Mouse (Mus musculus): Measurements from ENCODE around the gene Bet1l. TPM values are rescaled to one million over a fixed set of nuclear protein-coding genes. Genes with fewer than 3 reads are reported as not detected.

Bet1l gene
- polyA plus RNA-seq, 1 experiment from 2014 or later = 40.9 TPM

GRCm38 (mm10) chr7:140833341-140833740 lies 24.0 kb downstream of the Bet1l start:
- Histone ChIP-seq H3K9me3 (ENCODE audit: low read depth, low read length) (no peaks in the 10 kb centered on the region), H3K36me3 (ENCODE audit: insufficient read depth) (no peaks in the 10 kb centered on the region), H3K27me3 (ENCODE audit: insufficient read depth, low read length) (no peaks in the 10 kb centered on the region), H3K4me1 (ENCODE audit: insufficient read depth) (no peaks in the 10 kb centered on the region), H3K27ac (ENCODE audit: low read depth) (no peak overlapping the region), H3K4me3 (ENCODE audit: low read depth, low read length) (no peak overlapping the region), H3K4me2 (no peak overlapping the region), H3K9ac (no peak overlapping the region)
- TF ChIP-seq CTCF (IDR thresholded peaks at IDR 0.05; ENCODE audit: low read depth) = no peak
- DNase-seq (no peak), ATAC-seq (ENCODE audit: insufficient read depth) (no peak)
- 76% methylated on average over 4 of the region's 4 CpGs for WGBS

DNA sequence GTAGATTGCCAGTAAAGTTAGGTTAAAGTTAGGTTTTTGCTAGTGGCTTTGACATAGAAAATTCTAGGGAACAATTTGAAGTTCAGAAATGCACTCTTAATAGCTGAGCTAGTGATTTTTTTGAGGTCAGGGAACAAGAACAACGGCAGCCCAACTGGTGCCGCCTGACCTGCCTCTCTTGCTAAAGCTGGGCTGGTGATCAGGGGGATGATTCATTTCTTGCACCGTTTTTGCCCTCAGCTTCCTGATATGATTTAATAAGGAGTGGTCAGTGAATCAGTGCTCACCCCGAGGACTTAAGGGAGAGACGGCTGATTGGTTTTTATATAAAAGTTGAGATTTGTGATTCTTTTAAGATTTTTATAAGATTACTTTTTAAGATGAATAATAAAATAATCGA lies 25.9 kb downstream of the Bet1l start:
- Histone ChIP-seq H3K36me3 (ENCODE audit: insufficient read depth) (no peaks in the 10 kb centered on the region), H3K4me3 (ENCODE audit: low read depth, low read length) (no peak overlapping the region), H3K4me2 (no peak overlapping the region), H3K9me3 (ENCODE audit: low read depth, low read length) (no peaks in the 10 kb centered on the region), H3K9ac (no peak overlapping the region), H3K27me3 (ENCODE audit: insufficient read depth, low read length) (no peaks in the 10 kb centered on the region), H3K4me1 (ENCODE audit: insufficient read depth) (no peaks in the 10 kb centered on the region), H3K27ac (ENCODE audit: low read depth) (no peak overlapping the region)
- DNase-seq = no peak
- TF ChIP-seq CTCF (IDR thresholded peaks at IDR 0.05; ENCODE audit: low read depth) = no peak
- 57% methylated on average over 6 of the region's 6 CpGs for WGBS
- no peak for ATAC-seq (ENCODE audit: insufficient read depth)

DNA sequence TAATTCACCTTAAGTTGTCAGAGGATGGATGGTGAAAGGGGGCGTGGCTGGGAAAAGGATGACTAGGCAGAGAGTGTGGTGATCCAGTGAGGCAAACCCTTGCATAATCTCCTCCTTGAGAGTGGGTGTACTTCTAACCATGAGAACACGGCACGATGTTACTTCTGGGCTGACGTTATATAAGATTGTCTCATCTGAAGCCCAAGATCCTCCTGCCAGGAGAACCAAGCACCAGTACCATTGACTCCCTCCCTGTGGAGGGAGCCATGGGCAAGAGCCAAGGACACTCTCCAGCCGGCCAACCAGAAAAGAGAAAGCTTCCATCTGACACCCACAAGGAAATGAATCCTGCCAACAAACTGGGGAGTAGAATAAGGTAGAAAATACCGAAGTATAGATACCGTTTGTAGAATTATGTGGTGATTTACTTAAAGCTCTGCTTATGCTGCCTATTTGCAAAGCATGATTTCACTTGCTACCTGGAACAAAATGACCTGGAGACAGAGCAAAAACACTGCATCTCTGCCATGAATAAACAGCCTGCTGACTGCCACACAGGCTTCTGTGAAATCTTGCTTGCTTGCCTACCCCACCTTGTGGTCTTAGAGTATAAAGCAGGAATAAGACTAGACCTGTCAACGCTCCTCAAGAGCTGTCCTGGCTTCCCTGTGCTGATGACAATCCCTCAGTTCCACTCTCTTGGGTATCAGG lies 29.1 kb downstream of the Bet1l start:
- 25% methylated on average over 8 of the region's 8 CpGs for WGBS
- Histone ChIP-seq H3K9me3 (ENCODE audit: low read depth, low read length) (no peaks in the 10 kb centered on the region), H3K4me2 (no peak overlapping the region), H3K27ac (ENCODE audit: low read depth) (no peak overlapping the region), H3K27me3 (ENCODE audit: insufficient read depth, low read length) (no peaks in the 10 kb centered on the region), H3K4me1 (ENCODE audit: insufficient read depth) (no peaks in the 10 kb centered on the region), H3K36me3 (ENCODE audit: insufficient read depth) (no peaks in the 10 kb centered on the region), H3K4me3 (ENCODE audit: low read depth, low read length) (no peak overlapping the region), H3K9ac (no peak overlapping the region)
- TF ChIP-seq CTCF (IDR thresholded peaks at IDR 0.05; ENCODE audit: low read depth) = peak; percentile 66
- DNase-seq (peak; percentile 57), ATAC-seq (ENCODE audit: insufficient read depth) (no peak; the same call in 1 of the 2 replicates)

DNA sequence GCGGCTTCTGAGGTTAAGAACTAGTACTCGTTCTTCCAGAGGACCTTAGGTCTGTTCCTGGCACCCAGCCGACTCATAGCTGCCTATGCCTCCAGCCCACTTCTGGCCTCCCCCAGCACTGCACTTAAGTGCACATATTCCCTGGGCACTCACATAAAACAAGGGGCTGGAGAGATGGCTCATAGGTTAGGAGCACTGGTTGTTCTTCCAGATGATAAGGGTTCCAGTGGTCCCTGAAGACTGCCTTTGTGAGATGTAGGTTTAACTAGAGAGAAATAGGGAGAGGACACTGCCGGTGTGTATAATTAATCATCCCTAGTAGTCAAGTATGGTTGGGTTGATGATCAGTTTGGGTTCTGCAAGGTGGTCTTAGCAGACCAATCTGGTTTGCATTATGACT lies 34.6 kb downstream of the Bet1l start:
- Histone ChIP-seq H3K36me3 (ENCODE audit: insufficient read depth) (no peaks in the 10 kb centered on the region), H3K4me2 (no peak overlapping the region), H3K9me3 (ENCODE audit: low read depth, low read length) (no peaks in the 10 kb centered on the region), H3K4me3 (ENCODE audit: low read depth, low read length) (no peak overlapping the region), H3K27me3 (ENCODE audit: insufficient read depth, low read length) (no peaks in the 10 kb centered on the region), H3K9ac (no peak overlapping the region), H3K4me1 (ENCODE audit: insufficient read depth) (no peaks in the 10 kb centered on the region; the same call in 1 of the 2 replicates), H3K27ac (ENCODE audit: low read depth) (no peak overlapping the region)
- ATAC-seq (ENCODE audit: insufficient read depth) (no peak), DNase-seq (no peak)
- no peak for TF ChIP-seq CTCF (IDR thresholded peaks at IDR 0.05; ENCODE audit: low read depth)
- 85% methylated on average over 4 of the region's 4 CpGs for WGBS

- DNase-seq (peak; percentile 59), ATAC-seq (ENCODE audit: insufficient read depth) (peak; percentile 81)
- Histone ChIP-seq H3K9ac (peak within 1 kb of the TSS; percentile 34; the same call in 1 of the 2 replicates), H3K9me3 (ENCODE audit: low read depth, low read length) (no peaks in the 10 kb centered on the region), H3K36me3 (ENCODE audit: insufficient read depth) (no peaks in the 10 kb centered on the region), H3K27ac (ENCODE audit: low read depth) (no peak within 1 kb of the TSS), H3K4me3 (ENCODE audit: low read depth, low read length) (peak within 1 kb of the TSS; percentile 43), H3K27me3 (ENCODE audit: insufficient read depth, low read length) (no peaks in the 10 kb centered on the region), H3K4me1 (ENCODE audit: insufficient read depth) (no peaks in the 10 kb centered on the region; the same call in 1 of the 2 replicates), H3K4me2 (peak within 1 kb of the TSS; percentile 68)
- WGBS = 1% methylated on average over 21 of the region's 21 CpGs
- no peak for TF ChIP-seq CTCF (IDR thresholded peaks at IDR 0.05; ENCODE audit: low read depth)
Observed at GRCm38 (mm10) chr7:140821653-140822329, 35.6 kb downstream of the Bet1l start, which contains the start of gene Zfp941. Zfp941 (minus strand) TSS chr7:140822178.

- Histone ChIP-seq H3K9me3 (ENCODE audit: low read depth, low read length) (no peaks in the 10 kb centered on the region), H3K4me3 (ENCODE audit: low read depth, low read length) (peak overlapping the region; percentile 43), H3K9ac (peak overlapping the region; percentile 34; the same call in 1 of the 2 replicates), H3K27ac (ENCODE audit: low read depth) (no peak overlapping the region), H3K27me3 (ENCODE audit: insufficient read depth, low read length) (no peaks in the 10 kb centered on the region), H3K4me2 (peak overlapping the region; percentile 68), H3K36me3 (ENCODE audit: insufficient read depth) (no peaks in the 10 kb centered on the region), H3K4me1 (ENCODE audit: insufficient read depth) (no peaks in the 10 kb centered on the region; the same call in 1 of the 2 replicates)
- no peak for TF ChIP-seq CTCF (IDR thresholded peaks at IDR 0.05; ENCODE audit: low read depth)
- WGBS = 48% methylated on average over 5 of the region's 5 CpGs
- ATAC-seq (ENCODE audit: insufficient read depth) = peak; percentile 25; the same call in 1 of the 2 replicates
- DNase-seq = no peak
Observed at GRCm38 (mm10) chr7:140821305-140821652, 36.1 kb downstream of the Bet1l start.

DNA sequence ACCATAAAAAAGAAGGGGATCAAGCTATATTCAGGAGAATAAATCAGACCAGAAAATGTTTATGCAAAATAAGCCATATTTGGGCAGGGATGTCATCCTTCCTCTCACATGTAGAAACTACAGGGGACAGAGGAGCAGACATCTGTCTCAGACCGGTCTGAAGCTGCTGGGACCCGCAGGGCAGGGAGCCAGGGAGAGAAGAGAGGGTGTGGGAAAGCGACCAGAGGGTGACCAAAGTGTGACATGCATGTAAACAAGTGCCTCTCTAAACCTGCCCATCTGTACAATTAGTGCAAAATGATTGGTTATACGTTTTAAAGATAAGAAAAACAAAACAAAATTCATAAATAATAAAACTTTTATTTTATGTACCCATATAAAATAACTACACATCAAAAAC lies 37.2 kb downstream of the Bet1l start:
- 41% methylated on average over 4 of the region's 4 CpGs for WGBS

More for the DNA sequence above, 37.2 kb downstream of the Bet1l start:
- no peak overlapping the region for H3K9ac ChIP-seq
- H3K9me3 ChIP-seq (ENCODE audit: low read depth, low read length) = no peaks in the 10 kb centered on the region
- no peak overlapping the region for H3K4me2 ChIP-seq
- H3K4me1 ChIP-seq (ENCODE audit: insufficient read depth) = no peaks in the 10 kb centered on the region; the same call in 1 of the 2 replicates
- no peaks in the 10 kb centered on the region for H3K27me3 ChIP-seq (ENCODE audit: insufficient read depth, low read length)
- no peak for DNase-seq
- H3K27ac ChIP-seq (ENCODE audit: low read depth) = no peak overlapping the region
- ATAC-seq (ENCODE audit: insufficient read depth) = no peak
- no peak for TF ChIP-seq CTCF (IDR thresholded peaks at IDR 0.05; ENCODE audit: low read depth)
- no peaks in the 10 kb centered on the region for H3K36me3 ChIP-seq (ENCODE audit: insufficient read depth)
- H3K4me3 ChIP-seq (ENCODE audit: low read depth, low read length) = no peak overlapping the region

All from lung, embryonic 14.5 days (tissue).